Mouse (Mus musculus) embryo, embryonic 10.5 days (tissue): ENCODE measurements at regions not wholly inside any gene's neighbourhood (a gene's known extent, or its start where the extent isn't known, plus 50 kb on each side); places are given as distances from the start of the nearest gene placed in this dataset.

ENCODE experiments used
- DNase-seq: peaks from one replicate; pipeline ENCODE4 v3.0.0-alpha.2; 2015; ENCODE audit warnings: low spot score

DNA sequence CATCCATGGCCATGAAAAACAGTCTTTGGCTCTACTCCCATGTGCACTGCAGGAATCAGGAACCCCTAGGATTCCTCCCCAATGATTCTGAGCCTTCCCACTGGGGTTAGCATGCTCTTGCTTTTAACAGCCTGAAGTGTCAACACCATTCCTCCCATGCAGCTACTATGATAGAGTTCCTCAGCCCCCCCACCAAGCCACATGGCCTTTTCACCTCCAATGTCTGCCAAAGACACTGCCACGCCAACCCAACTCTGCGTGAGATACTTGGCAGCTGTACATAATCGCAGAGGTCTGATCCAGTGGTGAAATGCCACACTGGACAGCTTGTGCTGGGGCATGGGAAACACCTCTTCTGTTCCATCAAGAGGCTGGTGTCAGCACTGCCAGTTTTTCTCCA is 128.6 kb upstream of the H2al1a start:
- DNase-seq, result no peak

DNA sequence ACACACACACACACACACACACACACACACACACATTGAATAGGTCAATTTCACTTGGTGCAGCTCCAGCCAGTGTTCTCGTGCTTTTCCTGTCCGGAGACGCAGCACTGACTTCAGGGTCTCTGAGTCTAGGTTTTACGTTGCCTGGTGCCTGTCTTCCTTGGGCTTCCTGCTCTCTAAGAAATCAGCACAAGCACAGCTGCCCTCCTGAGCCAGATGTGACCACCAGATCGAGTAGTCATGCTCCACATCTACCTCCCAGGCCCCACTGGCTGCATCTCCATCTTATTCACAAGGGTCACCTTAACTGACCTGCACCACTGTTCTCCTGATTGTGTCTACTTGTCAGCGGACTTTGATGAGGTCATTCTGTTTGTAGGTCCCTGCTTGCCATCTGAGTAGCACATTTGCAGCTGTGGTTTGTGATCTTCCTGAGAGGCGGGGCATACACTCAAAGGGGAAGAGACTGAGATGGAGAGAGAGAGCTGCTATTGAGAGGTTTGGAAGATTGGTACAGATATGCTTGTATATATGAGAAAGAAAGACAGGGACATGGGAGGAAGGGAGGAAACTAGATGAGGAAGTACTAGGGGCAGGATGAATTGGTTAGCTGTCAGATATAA is 118.8 kb upstream of the H2al1a start:
- DNase-seq, result peak; percentile 1

DNA sequence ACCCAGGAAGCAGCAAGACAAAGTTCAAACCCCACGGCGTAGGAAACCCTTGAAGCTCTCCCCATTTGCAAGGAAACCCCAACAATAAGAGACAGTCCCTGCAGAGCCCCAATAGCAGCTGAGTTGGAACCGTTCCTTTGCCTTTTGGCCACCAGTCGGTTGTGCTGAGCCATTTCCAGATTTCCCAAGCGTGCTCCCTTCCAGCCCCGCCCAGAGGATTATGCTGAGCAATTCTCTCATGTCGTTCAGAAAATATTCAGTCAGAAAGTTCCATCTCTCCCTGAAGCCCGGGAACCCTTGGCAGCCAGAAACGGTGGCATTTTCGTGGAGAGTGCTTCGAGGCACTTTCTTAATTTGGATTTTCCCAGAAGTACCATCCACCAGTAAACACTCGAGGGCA is 117.2 kb upstream of the H2al1a start:
- DNase-seq, result no peak

DNA sequence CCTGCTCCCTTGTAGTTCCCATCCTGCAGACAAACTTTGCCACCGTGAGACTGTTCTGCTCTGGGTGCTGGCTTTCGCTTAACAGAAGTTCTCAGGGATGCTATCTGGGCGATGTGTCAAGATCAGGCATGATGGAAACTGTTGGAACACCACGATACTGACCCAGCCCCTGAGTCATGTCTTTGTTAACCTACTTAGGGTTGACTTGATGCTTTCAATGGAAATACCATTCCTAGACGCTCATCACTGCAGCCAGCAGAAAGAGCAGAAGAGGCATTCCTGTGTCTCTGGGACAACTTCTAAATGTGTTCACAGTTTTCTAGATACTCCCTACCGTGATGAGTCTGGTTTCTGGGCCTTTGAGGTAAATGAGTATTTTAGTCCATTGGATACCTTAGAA is 108.2 kb upstream of the H2al1a start:
- DNase-seq, result no peak

DNA sequence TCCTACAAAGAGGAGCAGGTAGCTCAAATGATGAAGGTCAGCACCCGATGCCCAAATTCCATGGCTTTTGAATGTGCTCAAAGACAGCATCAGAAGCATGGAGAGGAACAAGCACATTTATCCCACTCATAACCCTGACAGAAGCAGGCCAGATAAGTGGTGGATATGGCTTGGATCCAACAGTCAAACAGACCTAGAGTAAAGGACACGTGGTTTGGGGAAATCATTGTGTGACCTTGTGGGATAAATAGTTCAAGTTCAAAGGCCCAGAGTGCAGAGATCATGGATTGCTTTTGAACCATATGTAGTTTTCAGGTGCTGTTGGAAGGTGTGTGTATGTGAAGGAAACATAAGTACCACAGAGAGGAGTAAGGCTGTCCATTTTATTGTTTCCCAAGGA is 94.9 kb upstream of the H2al1a start:
- no peak for DNase-seq

DNA sequence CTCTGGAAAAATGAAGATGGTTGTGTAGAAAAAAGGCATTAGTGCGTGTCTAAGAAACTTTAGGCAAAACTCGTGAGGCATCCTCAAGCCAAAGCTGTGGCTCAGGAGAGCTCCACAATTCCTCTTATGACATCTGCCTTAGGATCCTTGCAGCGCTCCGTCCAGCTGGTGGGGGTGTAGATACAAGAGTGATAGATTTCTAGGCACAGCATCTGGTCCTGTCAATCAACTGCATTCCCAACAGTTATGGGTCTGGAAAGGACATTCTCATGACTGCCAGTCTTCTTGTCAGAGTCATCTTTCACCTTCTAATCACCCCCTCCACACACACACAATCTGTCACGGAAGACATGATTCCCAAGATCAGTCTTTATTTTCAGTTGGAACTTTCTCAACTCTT is 89.2 kb upstream of the H2al1a start:
- no peak for DNase-seq

DNA sequence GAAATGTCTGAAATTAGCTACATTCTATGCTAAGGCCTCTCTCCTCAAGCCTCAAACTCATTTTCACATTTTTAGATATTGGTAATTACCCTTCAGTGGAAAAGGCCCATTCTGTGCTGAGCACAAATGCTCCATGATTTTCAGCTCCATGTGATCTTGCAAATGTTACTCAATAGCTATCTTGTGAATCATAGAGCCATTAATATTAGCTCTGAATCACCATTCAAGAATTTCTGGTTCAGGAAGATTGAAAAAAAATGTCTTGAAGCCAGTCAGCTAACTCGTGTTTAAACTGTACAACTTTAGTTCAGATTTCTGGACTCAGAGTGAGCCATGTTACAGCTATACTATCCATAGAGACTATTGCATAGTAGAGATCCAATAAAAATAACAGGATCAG is 86.2 kb upstream of the H2al1a start:
- no peak for DNase-seq

DNA sequence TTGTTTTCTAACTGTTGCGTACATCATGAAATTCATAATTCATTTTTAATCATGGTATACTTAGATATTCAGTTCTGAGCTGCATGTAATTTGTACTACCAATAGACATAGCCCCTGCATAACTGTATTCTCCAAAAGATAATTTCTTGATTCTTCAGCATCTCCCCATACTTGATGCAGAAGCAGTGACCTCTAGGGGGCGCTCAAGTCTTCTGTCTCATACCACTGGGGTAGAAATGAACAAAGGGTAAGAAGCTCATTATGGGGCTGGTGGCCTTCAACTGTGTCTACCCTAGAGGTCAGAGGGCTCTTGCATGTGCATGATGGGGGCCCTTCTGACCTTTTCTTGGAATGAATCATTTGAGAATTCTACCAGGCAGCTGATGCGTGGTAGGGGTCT is 85.6 kb upstream of the H2al1a start:
- DNase-seq, result peak; percentile 71

DNA sequence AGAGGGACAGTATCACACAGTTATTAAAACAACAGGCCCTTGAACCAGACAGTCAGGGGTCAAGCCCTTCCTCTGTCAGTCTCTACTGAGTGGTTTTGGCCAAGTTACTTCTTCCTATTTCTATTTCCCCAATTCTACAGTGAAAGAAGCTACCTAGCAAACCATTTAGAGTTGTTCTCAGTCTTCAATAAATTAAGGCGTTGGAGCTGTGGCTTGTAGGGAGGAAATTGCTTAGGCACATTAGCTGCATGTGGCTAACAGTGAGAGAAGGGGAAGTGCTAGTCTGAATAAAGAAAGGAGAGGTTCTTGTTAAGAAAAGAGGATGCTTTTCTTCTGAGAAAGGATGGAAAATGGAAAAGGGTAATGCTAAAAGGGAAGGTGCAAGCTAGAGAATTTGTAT is 60.0 kb upstream of the H2al1a start:
- no peak for DNase-seq

DNA sequence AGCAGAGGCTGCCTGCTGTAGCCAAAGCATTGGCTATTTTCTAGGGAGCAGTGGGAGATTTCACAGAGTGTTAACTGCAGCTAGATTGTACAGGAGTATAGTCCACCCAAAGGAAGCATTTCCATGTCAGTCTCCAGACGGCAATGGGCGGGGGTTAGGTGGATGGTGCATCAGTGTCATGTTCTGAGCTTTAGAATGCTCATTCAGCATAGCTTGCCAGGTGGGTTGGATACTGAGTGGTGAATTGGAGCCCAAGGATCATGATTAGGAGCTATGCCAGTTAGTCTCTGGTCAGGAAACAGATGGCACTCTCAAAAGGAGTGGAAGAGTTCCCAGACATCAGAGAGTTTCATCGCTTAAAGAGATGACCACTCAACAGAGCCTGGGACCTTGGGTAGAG is 53.5 kb upstream of the H2al1a start:
- no peak for DNase-seq
